Mouse (Mus musculus) 3T3-L1 (cell line): ENCODE measurements around the gene Gm9844.
A peak's percentile ranks its signal among the peaks of the same experiment; 100 is the strongest.
"Not testable (repeated sequence)": the region's sequence is repeated elsewhere in the genome, so short reads cannot be mapped to it uniquely, and the experiment has no call there.

ENCODE experiments used
- DNase-seq: peaks from one replicate; pipeline ENCODE4 v3.0.0-alpha.2; 2015; ENCODE audit warnings: low read depth, low spot score

Gene Gm9844

DNA sequence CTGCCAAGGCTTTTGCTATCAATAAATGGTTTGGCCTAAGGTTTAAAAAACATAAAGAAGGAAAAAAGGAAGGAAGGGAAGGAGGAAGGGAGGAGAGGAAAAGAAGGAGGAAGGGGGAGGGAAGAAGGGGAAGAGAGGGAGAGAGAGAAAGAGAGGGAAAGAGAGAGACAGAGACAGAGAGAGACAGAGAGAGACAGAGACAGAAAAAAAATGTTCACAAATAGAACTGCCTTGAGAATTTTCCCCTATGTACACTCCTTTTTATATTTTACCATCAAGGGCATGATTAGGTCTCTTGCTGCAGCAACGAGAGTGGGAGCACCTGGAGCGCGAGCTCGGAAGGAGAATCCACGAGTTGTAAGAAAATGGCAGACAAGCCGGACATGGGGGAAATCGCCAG, at the start of gene Gm9844:
Gene Gm9844, plus strand, starts transcription at position 301 of the 400 bp plus-strand sequence.
- no peak for DNase-seq

DNA sequence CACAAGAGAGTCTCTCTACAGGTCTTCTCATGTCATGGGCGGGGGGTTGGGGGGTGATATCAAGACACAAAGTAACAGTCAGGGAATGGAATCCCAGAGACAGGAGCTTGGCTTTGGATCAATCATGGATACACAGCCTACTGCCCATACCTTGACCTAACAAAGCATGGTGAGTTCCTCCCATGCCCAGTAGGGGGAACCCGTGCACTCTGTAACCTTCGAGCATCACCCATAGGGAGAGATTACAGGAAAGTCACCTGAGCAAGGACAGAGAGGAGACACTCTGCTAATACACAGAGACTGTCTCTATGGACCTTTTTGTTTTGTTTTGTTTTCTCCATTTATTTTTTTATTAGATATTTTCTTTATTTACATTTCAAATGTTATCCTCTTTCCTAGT, 44.5 kb upstream of the Gm9844 start:
- DNase-seq: peak; percentile 76

DNA sequence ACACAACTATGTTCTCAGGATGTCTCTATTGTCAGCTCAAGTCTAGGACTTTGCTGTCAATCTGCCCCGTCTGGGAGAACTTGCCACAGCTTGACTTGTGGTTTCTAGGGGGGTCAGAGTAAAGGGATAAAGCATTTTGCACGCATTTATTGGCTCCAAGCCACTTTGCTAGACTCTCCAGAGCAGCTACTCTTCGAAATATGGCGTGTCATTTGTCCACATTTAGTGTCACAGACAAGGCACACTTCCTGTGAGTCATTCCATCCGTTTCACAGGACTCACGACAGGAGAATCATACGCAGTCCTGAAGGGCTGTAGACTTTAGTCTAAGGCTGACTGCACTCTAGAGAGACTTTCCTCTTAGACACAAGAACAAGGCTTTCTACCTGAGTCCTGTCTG, 37.6 kb upstream of the Gm9844 start:
- no peak for DNase-seq

DNA sequence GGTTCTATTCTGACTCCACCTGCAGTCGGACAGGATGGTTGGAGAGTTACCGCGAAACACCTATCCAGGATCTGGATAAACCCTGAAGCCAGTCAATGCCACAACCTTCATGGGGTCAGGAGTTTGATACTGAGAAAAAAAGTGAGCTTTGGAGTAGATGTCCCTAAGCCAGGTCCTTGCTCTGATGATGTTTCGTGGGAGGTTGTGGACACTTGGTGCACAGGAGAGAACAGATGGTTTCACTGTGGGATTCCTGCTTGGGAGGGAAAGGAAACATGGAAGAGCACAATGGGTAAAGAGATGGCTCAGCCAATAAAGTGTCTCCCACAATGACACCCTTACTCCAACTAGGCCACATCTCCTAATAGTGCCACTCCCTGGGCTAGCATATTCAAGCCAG, 34.8 kb upstream of the Gm9844 start:
- DNase-seq: no peak

DNA sequence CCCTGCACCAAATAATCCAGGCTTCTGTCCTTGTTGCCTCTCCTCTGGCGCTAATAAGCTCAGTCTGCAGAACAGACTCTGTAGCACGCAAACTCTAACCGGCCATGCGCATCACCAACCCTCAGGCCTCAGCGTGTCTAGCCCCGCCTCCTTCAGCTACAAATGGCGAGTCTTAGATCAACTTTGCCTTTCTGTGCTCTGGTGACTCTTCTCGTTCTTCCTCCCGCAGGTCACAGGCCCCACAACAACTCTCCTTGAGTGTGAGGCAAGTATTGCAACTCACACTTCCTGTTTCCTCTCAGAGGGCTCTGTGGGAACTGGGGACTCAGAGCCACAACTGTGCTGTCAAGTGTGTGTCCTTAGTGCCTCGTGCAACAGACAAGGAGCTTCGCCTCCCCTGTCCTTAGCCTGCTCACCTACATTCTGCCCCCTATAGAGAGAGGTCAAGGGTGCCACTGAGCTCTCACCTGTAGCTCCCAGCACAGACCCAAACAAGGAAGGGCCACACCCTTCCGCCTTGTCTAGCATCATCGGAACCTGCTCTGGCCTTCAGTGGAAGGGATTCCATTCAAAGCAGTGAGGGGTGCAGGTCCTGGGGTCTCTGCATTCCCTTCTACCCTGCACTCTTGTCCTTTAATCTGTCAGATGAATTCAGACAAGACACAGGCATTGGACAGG, 23.1 kb upstream of the Gm9844 start:
- DNase-seq: not testable (repeated sequence)

DNA sequence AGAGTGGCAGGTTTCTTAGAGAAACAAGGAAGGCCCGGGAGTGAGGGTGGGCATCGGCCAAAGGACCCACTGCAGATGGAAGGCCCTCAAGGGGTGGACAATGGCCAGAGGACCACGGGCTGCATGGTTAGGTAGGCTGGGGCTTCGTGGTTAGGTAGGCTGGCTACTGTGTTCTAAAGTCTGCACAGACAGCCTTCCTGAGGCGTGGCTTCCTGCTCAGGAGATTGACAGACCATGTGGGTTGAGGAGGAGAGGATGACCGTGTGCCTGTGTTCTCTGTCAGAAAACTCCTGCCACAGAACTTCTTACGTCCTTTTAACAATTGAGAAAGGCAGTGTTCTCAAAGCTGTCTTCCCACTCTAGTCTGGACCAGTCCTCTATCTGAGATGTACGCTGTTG, 22.6 kb upstream of the Gm9844 start:
- DNase-seq: no peak

DNA sequence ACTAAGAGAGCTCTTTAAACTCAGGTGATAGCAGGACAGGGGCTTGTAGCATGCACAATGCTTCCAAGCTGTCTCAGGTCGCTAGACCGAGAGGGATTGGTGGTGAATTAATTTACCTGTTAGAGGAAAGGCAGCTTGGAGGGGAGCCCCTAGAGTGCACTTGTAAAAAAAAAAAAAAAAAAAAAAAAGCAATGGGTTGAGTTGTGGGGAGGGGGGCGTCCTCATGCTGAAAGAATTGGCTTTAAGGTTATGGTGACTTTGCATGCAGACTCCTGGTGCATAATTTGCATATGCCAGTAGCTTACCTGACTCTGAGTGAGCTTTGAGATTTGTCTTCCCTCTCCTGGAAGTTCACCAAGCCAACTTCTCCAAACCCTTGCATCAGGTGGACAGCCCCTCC, 21.7 kb upstream of the Gm9844 start:
- no peak for DNase-seq

DNA sequence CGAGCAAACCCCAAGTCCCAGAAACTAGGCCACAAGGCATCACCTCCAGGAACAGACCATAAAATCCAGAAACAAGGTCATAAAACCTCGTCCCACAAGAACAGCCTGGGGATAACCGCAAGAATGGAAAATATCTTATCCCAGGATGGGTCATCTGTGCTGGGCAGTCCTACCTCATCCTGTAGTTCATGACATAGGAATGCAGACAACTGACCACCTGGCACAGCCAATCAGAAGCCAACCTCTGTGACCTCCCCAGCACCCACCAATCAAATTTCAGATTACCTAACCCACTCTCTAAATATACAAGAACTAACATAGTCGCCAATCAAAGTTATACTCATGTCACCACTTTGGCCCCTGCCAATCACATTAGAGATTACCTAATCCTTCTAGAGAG, 21.0 kb upstream of the Gm9844 start:
- DNase-seq: no peak

DNA sequence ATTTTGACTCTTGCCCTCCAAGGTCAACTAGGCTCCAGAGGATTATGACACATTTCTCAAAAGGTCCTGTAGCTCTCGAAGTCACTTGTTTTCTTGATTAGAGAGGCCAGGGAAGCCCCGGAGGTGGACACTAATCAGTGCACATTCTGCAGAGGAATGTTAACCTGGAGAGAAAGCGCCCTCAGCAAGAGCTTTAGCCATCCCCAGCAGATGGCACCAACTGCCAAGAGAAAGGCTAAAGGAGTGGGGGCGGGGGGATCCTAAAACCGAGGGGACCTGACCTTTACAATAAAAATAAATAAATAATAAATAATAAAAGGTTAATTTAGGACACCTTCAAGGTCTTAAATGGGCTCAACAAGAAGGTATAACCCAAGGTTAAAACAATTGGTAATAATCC, 17.9 kb upstream of the Gm9844 start:
- DNase-seq: no peak

DNA sequence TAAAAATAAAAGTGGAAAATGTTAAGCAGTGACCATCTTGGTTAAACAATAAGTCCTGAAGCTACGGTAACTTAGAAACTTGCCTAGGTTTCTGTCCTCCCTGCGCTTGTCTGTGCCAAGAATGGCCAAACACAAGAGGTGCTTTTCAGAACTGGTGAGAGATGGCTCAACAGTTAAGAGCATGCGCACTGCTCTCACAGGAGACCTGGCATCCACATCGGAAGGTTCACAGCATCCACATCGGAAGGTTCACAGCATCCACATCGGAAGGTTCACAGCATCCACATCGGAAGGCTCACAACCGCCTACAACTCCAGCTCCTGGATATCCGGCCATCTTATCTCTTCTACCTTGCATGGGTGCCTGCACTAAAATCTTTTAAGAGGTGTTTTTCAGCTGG, 16.8 kb upstream of the Gm9844 start:
- no peak for DNase-seq

DNA sequence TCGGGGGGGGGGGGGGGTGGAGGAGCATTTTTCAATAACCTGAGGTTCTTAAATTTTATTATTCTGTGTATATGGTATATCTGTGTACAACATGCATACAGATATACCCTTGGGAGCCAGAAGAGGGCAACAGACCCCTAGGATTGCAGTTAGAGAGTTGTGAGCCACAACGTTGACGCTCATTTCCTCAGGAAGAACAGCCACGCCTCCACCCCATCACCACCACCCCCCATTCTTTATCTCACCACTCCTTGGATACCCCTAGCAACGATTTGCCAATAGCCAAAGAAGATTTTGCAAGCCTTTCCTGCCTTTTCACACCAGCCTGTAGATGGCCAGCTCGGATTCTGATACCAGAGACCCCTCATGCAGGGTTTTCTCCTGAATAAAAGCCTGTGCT, 16.3 kb upstream of the Gm9844 start:
- peak; percentile 64 for DNase-seq

DNA sequence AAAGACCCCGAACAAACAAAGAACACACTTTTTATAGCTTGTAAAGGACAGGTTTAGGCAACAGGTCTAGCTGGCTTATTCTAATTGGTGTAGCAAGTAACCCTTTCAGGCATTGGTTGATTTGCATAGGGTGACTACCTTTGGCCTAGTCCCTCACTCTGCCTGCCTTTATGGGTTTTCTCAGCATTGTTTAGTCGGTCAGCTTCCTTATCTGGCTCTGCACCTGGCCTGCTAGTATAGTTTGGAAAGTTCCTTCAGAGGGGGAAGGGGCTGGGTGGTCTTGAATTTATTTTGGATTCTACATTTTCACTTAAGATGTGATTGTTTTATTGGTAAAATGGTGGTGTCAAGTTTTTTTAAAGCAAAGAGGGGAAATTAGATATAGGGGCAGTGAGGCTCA, 15.4 kb upstream of the Gm9844 start:
- not testable (repeated sequence) for DNase-seq

DNA sequence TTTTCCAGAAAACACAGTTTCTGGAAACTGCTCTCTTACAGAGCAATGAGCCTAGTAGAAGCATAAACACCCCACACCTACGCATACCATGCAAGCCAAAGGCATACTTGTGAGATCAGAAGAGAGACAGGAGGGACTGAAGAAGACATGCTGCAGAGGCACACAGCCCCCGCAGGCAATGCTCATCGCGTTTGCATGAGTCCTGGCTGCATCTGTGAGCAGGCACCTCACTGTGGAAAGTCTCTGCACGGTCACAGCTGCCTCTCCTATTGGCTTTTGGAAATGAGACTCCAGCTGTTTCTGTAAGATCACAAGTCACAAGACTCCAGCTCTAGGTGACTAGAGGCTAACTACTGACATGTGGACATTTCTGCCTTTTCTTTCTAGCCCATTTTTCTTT, 11.9 kb upstream of the Gm9844 start:
- peak; percentile 31 for DNase-seq

DNA sequence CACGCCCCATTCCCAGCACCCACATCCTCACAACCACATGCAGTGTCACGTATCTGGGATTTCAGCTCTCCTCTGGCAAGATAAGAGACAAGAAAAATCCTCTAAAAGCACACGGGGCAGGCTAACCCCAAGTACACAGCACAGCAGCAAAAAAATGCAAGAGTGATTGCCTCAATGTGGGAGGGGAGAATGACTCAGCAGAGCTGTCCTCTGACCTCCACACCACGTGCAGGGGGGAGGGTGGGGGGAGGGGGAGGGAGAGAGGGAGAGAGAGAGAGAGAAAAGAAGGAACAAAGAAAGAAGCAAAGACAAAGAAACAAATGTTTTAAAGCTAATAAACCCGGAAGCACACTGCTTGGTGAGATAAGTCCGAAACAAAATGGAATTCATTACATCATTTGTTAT, 11.1 kb upstream of the Gm9844 start:
- DNase-seq: peak; percentile 85

DNA sequence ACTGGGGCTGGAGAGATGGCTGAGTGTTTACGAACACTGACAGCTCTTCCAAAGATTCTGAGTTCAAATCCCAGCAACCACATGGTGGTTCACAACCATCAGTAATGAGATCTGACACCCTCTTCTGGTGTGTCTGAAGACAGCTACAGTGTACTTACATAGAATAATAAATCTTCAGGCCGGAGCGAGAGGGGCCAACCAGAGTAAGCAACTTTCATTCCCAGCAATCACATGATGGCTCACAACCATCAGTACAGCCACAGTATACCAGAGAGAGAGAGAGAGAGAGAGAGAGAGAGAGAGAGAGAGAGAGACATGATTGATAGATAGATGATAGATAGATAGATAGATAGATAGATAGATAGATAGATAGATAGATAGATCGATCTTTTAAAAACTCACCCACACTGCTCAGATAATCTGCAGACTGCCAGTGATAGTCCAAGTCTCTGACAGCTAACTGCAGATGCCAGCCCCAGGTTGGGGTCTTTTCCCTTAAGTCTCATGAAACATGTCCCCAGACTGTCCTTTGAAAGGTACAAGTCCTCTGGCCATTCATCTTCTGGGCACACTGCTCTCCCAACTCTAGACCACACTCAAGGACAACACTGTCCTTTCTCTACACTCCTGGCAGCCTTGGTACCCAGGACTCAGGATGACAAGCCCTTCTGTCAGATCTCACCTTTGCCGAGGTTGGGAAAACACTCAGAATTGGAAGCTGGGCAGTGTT, 10.3 kb upstream of the Gm9844 start:
- DNase-seq: no peak

DNA sequence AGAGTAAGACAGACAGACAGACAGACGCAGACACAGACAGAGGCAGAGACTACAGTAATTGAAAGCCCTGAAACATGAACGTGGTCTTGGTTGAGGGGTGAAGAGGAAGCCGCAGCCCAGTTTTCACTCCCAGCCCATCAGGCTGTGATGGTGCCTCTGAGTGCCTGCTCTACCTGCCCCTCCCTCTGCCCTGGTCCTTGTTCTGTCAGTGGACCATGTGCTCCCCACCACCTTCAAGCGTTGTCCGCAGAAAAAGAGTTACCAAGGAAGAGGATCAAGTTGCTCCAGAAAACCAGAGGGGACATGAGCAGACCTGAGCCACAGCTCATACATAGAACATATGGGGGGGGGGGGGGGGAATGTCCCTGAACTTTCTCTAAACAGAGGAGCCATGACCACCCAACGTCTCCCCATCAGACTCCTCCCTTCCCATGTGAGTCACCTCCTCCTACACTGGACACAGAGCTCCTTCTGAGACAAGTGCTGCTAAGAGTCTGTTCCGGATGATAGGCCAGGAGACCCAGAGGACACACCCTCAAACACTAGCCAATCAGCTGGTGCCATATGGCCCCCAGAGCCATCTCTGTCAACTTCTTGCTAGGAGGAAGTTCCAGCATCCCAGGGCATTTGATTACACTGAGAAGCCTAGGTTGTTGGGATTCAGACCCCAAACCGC, 9.3 kb upstream of the Gm9844 start:
- peak; percentile 51 for DNase-seq

DNA sequence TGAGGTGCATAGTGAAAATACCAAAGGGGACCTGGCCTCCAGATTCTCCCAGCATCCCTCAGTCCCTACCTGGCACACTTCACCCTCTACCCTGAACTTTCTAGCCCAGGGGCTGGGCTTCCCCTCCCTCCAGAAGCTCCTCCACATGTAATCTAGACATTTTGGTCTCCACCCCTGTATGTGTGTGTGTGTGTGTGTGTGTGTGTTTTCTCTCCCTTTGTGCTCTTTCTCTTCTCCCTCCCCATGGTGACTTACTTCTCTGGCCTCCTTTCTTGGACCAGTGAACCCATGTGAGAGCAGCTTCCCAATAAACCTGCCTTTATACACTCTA, 8.8 kb upstream of the Gm9844 start:
- no peak for DNase-seq

DNA sequence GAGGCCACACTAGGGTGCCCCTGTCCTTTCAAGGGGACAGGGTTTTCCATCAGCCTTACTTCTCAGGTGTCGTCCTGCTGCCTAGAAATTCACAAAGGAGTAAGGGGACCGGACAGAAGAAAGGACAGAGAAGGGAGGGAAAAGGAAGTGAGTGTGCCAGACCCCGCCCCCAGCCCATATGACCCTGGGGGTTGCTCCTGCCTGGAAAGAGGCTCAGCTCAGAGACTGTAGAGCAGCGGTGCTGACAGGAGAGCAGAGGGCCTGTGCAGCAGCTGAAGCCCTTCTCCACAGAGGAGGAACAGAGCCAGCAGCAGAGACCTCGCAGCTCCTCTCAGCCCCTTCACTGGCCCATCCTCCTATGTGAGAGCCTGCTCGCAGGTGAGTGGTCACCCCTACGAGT, 8.3 kb upstream of the Gm9844 start:
- no peak for DNase-seq

DNA sequence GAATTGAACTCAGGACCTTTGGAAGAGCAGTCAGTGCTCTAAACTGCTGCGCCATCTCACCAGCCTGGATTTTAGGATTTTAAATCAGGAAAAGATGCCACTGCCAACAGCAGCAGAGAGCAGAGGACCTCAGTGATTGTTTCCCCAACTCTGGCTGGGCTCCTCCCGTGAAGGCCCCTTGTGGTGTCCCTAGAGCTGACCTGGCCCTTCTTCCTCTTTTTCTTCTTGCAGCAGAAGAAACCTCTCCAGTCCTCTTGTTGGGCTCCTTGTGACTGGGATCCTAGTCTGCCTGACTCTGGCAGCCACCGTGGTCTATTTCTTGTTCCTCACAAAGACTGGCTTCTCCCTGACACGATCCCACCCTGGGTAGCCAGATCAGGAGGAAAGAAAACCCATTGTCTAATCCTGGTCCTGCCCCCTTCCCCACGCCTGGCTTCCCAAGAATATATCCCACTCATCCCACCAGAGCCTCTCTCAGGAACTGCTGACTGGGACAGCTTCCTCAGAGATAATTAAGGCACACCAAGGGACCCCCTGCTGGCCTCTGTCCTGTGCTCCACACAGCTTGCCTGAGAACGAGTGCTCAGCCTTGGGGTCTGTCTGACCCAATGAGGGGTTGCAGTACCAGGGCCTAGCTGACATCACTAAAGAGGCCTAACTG, 5.4 kb upstream of the Gm9844 start:
- DNase-seq: no peak

DNA sequence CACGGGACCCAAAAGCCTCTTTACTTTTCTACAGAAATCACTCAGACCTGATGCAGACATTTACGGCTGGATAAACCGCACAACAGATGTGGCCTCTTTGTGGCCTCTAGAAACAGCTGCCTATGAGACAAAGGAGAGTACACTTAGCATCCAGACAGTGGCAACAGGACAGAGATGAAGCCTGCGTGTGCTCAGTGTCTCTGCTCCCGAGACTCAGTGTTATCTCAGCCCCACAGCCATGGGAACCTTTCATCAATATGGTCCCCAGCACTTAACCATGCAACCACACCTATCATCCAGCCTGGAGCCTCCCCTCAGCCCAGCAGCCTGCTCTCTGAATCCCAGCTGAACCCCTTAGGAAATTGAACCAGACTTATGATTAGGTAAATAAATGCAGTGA, 2.8 kb upstream of the Gm9844 start:
- no peak for DNase-seq

DNA sequence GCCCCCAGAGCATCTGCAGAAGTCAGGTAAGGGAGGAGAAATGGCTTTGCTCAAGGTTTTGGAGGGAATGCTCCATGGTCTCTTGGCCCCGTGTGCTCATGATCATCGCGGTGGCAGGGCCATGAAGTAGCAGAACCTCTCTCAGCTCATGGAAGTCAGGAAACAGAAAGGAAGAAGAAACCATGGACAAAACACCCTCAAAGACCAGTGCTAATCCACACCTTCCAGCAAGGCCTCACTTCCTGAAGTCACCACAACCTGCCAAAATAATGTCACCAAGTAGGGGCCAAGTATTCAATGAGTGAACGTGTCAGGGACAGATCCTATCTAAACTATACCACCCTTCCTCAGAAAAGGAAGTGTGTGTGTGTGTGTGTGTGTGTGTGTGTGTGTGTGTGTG, 840 bp downstream of the Gm9844 start:
- no peak for DNase-seq

DNA sequence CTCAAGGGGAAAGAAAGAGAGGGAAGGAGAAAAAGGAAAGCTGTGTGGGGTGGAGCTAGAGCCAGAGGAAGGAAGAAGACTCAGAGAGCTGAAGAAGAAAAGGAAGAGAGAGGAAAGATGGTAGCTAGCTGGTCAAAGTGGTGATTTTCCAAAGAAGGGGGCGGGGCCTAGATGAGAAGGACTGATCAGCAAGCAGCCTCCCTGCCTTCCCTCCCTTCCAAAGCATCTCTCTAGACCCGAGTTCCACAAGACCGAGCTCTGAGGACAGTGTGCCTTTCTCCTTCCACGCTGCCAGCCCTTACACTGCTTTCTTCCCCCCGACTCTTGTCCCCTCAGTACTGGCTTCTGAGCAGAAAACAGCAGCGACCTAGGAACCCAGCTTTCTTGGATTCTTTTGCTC, 2.1 kb downstream of the Gm9844 start:
- no peak for DNase-seq

DNA sequence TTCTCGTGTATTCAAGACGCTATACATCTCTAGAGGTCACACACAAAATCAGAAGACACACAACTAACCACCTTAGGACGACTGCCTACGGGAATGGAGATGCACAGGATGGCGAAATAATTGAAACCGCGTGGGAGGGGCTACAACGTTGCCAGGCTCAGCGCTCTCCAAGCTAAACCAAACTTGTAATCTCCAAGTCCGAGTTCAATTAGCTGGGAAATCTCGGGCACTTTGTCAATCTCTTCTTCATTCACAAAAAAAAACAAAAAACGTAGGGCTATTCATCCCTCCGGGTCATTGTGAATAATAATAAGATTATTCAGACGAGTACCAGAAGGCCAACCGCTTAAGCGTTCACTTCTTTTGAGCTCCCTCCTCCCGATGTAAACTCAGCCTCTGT, 7.1 kb downstream of the Gm9844 start:
- DNase-seq: no peak
